Mouse (Mus musculus) heart, postnatal 0 days (tissue): Measurements from ENCODE around the gene Meis2. TPM values are rescaled to one million over a fixed set of nuclear protein-coding genes. Genes with fewer than 3 reads are reported as not detected.

ENCODE experiments used
- ATAC-seq: fragments of 200-750 bp; cut with Nextera tagmentation; 2 replicates; pipeline ENCODE4 v1.8.0; 2017; ENCODE audit warnings: low read depth, moderate number of reproducible peaks, moderate library complexity; ENCODE audit not compliant: insufficient read depth
- DNase-seq: peaks from one replicate; pipeline ENCODE4 v3.0.0-alpha.2; 2016; ENCODE audit warnings: low spot score
- H3K27ac ChIP-seq: fragments of 300-500 bp; sonication (generic); 2 replicates; pipeline ENCODE4 v1.5.1; 2014; ENCODE audit warnings: low read depth, mild to moderate bottlenecking
- H3K27me3 ChIP-seq: fragments of 300-500 bp; sonication (generic); 2 replicates; pipeline ENCODE4 v1.6.1; 2014; ENCODE audit warnings: low read length, mixed read lengths; ENCODE audit not compliant: control insufficient read depth, insufficient read depth
- H3K36me3 ChIP-seq: fragments of 300-500 bp; sonication (generic); replicated peaks from 2 replicates; pipeline ENCODE4 v1.6.1; 2014; ENCODE audit warnings: low read length, mixed read lengths; ENCODE audit not compliant: control insufficient read depth, insufficient read depth
- H3K4me1 ChIP-seq: fragments of 300-500 bp; sonication (generic); 2 replicates; pipeline ENCODE4 v1.6.1; 2014; ENCODE audit warnings: antibody characterized with exemption; ENCODE audit not compliant: control insufficient read depth, insufficient read depth
- H3K4me2 ChIP-seq: fragments of 300-500 bp; sonication (generic); 2 replicates; pipeline ENCODE4 v1.6.1; 2014; ENCODE audit warnings: low read depth, mild to moderate bottlenecking, low read length, moderate library complexity
- H3K4me3 ChIP-seq: fragments of 300-500 bp; sonication (generic); 2 replicates; pipeline ENCODE4 v1.5.1; 2014; ENCODE audit warnings: low read depth, low read length
- H3K9ac ChIP-seq: fragments of 300-500 bp; sonication (generic); replicated peaks from 2 replicates; pipeline ENCODE4 v1.6.1; 2014; ENCODE audit warnings: low read depth, low read length, mixed read lengths
- H3K9me3 ChIP-seq: fragments of 300-500 bp; sonication (generic); replicated peaks from 2 replicates; pipeline ENCODE4 v1.6.1; 2016; ENCODE audit warnings: low read length; ENCODE audit not compliant: control insufficient read depth
- CTCF ChIP-seq: IDR thresholded peaks from 2 replicates; pipeline ENCODE4 v1.5.1; 2016; ENCODE audit warnings: antibody characterized with exemption, control low read depth, low read depth
- EP300 ChIP-seq: IDR thresholded peaks from 2 replicates; pipeline ENCODE4 v1.6.1; 2016; ENCODE audit warnings: antibody characterized with exemption, low read depth
- WGBS: fragments of 180-500 bp; shearing (Covaris S2); extraction: QIAGEN DNeasy Blood & Tissue Kit; methylation state at CpG from one replicate; pipeline ENCODE4 v1.1.7; 2014; 5-methylcytosine and 5-hydroxymethylcytosine counted together
- polyA plus RNA-seq: library from polyadenylated mRNA; unstranded; fragments of >200 nt; fragmentation: Nextera tagmentation; extraction: Ambion mirVana; gene quantifications from 2 replicates; pipeline ENCODE4 v1.2.1, GENCODE M21; 2015
- total RNA-seq: library from RNA; depleted of rRNA; stranded (reverse); fragments of >200 nt; gene quantifications from 2 replicates; pipeline ENCODE4 v1.2.3, GENCODE M21; 2014; ENCODE audit warnings: low replicate concordance

Meis2 gene
- total and polyA plus RNA-seq, 2 experiments from 2014 or later: 15.4 to 42.2 TPM

DNA sequence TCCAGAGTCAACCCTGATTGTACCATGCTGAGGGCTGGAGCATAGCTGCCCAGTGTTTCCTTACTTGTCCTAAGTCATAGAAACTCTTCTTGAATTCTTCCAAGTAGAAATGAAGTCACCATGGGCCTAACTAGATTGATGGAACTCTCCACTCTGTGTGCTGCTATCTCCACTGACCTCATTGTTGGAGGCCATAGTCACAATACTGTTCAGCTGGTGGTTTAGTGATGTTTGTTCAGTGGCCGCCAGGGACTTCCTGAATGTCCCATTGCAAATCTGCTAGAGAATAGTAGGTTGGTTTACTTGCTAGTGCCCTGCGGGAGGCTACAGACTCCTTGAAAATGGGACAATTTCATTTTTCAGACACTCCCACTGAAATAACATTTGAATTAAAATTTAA, 108.9 kb downstream of the Meis2 start:
- 68% methylated on average over 2 of the region's 2 CpGs for WGBS
- TF ChIP-seq CTCF (no peak), EP300 (no peak)
- Histone ChIP-seq H3K27me3 (no peaks in the 10 kb centered on the region), H3K4me1 (no peaks in the 10 kb centered on the region), H3K4me3 (no peak overlapping the region), H3K9ac (no peak overlapping the region), H3K27ac (no peak overlapping the region), H3K9me3 (no peaks in the 10 kb centered on the region), H3K36me3 (no peaks in the 10 kb centered on the region), H3K4me2 (no peak overlapping the region)
- DNase-seq (no peak), ATAC-seq (no peak)

GRCm38 (mm10) chr2:115950645-115951044, 115.0 kb downstream of the Meis2 start:
- no peaks in the 10 kb centered on the region for H3K36me3 ChIP-seq
- ATAC-seq (no peak), DNase-seq (no peak)
- no peak overlapping the region for H3K9ac ChIP-seq
- no peaks in the 10 kb centered on the region for H3K27me3 ChIP-seq
- 59% methylated on average over 3 of the region's 3 CpGs for WGBS
- H3K4me3 ChIP-seq: no peak overlapping the region
- TF ChIP-seq EP300 (no peak), CTCF (no peak)
- no peak overlapping the region for H3K27ac ChIP-seq
- H3K9me3 ChIP-seq: no peaks in the 10 kb centered on the region
- H3K4me2 ChIP-seq: no peak overlapping the region
- H3K4me1 ChIP-seq: 0 out of 2 replicates have a peak, but pooled peaks cover 8% of the 10 kb centered on the region

GRCm38 (mm10) chr2:115948630-115949426, 116.8 kb downstream of the Meis2 start:
- no peak overlapping the region for H3K4me3 ChIP-seq

DNA sequence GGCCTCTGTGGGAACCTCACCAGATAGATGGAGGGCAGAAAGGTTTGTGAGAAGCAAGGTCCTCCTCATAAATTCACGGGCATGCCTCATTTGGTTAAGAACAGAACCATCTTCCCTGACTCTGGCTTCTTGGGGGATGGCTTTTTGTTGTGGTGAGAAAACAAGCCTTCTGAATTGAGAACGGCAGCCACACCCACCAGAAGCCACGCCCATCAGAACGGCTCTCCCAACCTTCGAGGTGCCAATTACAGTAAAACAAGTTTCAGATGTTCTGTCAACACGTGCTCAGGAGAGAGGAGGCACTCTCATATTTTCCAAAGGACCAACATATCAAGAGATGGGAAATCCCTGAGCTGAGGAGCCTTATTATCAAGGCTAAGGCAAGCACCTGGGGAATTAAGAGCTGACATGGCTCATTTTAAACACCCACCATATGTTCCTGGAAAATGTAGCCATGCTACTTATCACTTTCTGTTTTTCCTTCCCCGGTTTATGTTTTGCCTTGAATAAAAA, 117.9 kb downstream of the Meis2 start:
- no peak overlapping the region for H3K27ac ChIP-seq
- 27% methylated on average over 7 of the region's 7 CpGs for WGBS

More at GRCm38 (mm10) chr2:115948630-115949426, 116.8 kb downstream of the Meis2 start:
- H3K36me3 ChIP-seq: no peaks in the 10 kb centered on the region
- WGBS: 61% methylated on average over 7 of the region's 7 CpGs
- H3K9me3 ChIP-seq: no peaks in the 10 kb centered on the region
- DNase-seq: no peak
- H3K27ac ChIP-seq: 0 out of 2 replicates have a peak overlapping the region, but pooled peaks have one; percentile 20
- no peak overlapping the region for H3K9ac ChIP-seq
- 0 out of 2 replicates have a peak, but pooled peaks have one; percentile 33 for ATAC-seq
- 0 out of 2 replicates have a peak, but pooled peaks cover 8% of the 10 kb centered on the region for H3K4me1 ChIP-seq
- TF ChIP-seq EP300: no peak
- no peak for TF ChIP-seq CTCF
- H3K27me3 ChIP-seq: no peaks in the 10 kb centered on the region
- H3K4me2 ChIP-seq: no peak overlapping the region

GRCm38 (mm10) chr2:115943044-115943443, 122.6 kb downstream of the Meis2 start:
- ATAC-seq (no peak), DNase-seq (no peak)
- H3K4me1 ChIP-seq: peaks cover 20% of the 10 kb centered on the region
- H3K27ac ChIP-seq: no peak overlapping the region
- no peak for TF ChIP-seq CTCF
- TF ChIP-seq EP300: no peak
- WGBS: 84% methylated on average over 8 of the region's 8 CpGs
- no peaks in the 10 kb centered on the region for H3K36me3 ChIP-seq
- H3K4me2 ChIP-seq: no peak overlapping the region
- no peak overlapping the region for H3K4me3 ChIP-seq
- H3K27me3 ChIP-seq: no peaks in the 10 kb centered on the region
- H3K9me3 ChIP-seq: no peaks in the 10 kb centered on the region
- H3K9ac ChIP-seq: no peak overlapping the region

More for the DNA sequence above, 117.9 kb downstream of the Meis2 start:
- H3K4me1 ChIP-seq: 0 out of 2 replicates have a peak, but pooled peaks cover 8% of the 10 kb centered on the region
- no peak overlapping the region for H3K4me3 ChIP-seq
- TF ChIP-seq CTCF: no peak
- no peak for TF ChIP-seq EP300
- DNase-seq (no peak), ATAC-seq (no peak)
- no peak overlapping the region for H3K4me2 ChIP-seq
- H3K9ac ChIP-seq: no peak overlapping the region
- H3K36me3 ChIP-seq: no peaks in the 10 kb centered on the region
- H3K27me3 ChIP-seq: no peaks in the 10 kb centered on the region
- H3K9me3 ChIP-seq: no peaks in the 10 kb centered on the region
